Mouse (Mus musculus): ENCODE data around the gene Nlrc4. TPM values are rescaled to one million over a fixed set of nuclear protein-coding genes. Genes with fewer than 3 reads are reported as not detected.
"Not testable (repeated sequence)": the region's sequence is repeated elsewhere in the genome, so short reads cannot be mapped to it uniquely, and the experiment has no call there.

The Nlrc4 gene
- under 1 TPM; 0.31 to 0.35 TPM for total RNA-seq (2021)

GRCm38 (mm10) chr17:74458711-74459408 is at the start of gene Nlrc4:
Nlrc4 (minus strand) TSS chr17:74459142.
- intact Hi-C loops (cut with DNase I), result no loop called here
- DNase-seq, result no peak

DNA sequence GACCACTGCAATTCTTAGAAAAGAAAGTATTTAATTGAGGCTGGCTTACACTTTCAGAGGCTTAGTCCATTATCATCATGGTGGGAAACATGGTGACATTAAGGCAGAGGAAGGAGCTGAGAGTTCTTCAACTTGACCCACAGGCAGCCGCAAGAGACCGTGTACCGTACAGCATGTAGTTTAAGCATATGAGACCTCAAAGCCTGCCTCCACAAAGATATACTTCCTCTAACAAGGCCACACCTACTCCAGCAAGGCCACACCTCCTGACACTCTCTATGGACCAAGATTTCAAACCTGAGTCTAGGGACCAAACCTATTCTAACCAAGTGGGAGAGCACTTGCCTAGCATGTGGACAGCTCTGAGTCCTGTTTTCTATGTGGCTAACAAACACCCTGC is 49.7 kb upstream of the Nlrc4 start:
- intact Hi-C loops (cut with DNase I), result no loop called here

GRCm38 (mm10) chr17:74507934-74508333 is 49.0 kb upstream of the Nlrc4 start:
- intact Hi-C loops (cut with DNase I), result no loop called here
- DNase-seq, result no peak

More for the DNA sequence above, 49.7 kb upstream of the Nlrc4 start:
- DNase-seq, result no peak

- DNase-seq, result no peak
- intact Hi-C loops (cut with DNase I), result no loop called here
Measured at GRCm38 (mm10) chr17:74501085-74501484, 42.1 kb upstream of the Nlrc4 start.

GRCm38 (mm10) chr17:74500204-74500603 is 41.3 kb upstream of the Nlrc4 start:
- intact Hi-C loops (cut with DNase I), result no loop called here
- DNase-seq, result no peak

GRCm38 (mm10) chr17:74491565-74491964 is 32.6 kb upstream of the Nlrc4 start:
- no peak for DNase-seq
- intact Hi-C loops (cut with DNase I), result loop anchor here (10.0 kb wide), 1 partner anchor 113 kb away; no protein-coding TSS in a partner anchor

GRCm38 (mm10) chr17:74489901-74490220 is 30.9 kb upstream of the Nlrc4 start:
- intact Hi-C loops (cut with DNase I), result loop anchor here (2.0 to 10.0 kb wide), 4 partner anchors 37 to 153 kb away; partner anchors contain the start of genes Slc30a6 and Spast
- no peak for DNase-seq

- DNase-seq, result peak; percentile 99
- intact Hi-C loops (cut with DNase I), result loop anchor here (2.0 to 5.0 kb wide), 3 partner anchors 38 to 152 kb away; partner anchors contain the start of genes Slc30a6 and Spast
Measured at GRCm38 (mm10) chr17:74489024-74489900, 30.3 kb upstream of the Nlrc4 start, which contains the start of gene Yipf4. Yipf4 (plus strand) TSS chr17:74489493.

GRCm38 (mm10) chr17:74480361-74481069 is 21.6 kb upstream of the Nlrc4 start:
- DNase-seq, result no peak
- intact Hi-C loops (cut with DNase I), result no loop called here

GRCm38 (mm10) chr17:74470133-74470532 is 11.2 kb upstream of the Nlrc4 start:
- intact Hi-C loops (cut with DNase I); DNase-seq: not testable (repeated sequence)

GRCm38 (mm10) chr17:74467981-74468380 is 9.0 kb upstream of the Nlrc4 start:
- DNase-seq; intact Hi-C loops (cut with DNase I): not testable (repeated sequence)

GRCm38 (mm10) chr17:74463510-74463909 is 4.6 kb upstream of the Nlrc4 start:
- no peak for DNase-seq
- intact Hi-C loops (cut with DNase I), result no loop called here

GRCm38 (mm10) chr17:74457972-74458677 is 817 bp downstream of the Nlrc4 start:
- no peak for DNase-seq
- intact Hi-C loops (cut with DNase I), result no loop called here

- intact Hi-C loops (cut with DNase I), result no loop called here
- DNase-seq, result no peak
Measured at GRCm38 (mm10) chr17:74456825-74457224, 2.1 kb downstream of the Nlrc4 start.

DNA sequence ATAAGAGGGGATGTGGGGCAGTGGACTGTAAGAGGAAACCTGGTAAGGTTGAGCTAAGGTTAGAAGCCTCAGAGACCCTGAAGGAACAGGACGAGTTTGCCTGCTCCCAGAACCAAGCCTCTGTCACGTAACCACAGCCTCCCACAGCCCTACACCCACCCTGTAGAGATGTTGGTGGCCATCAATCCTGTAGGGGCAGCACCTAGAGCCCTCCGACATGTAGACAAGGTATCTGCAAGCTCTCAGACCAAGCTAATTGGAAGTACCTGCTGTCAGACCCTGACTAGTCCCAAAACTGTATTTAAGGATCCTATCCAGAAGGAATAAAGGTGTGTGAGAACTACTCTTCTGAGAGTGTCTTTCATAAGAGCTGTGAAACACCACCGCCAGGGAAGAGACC is 3.5 kb downstream of the Nlrc4 start:
- no peak for DNase-seq
- intact Hi-C loops (cut with DNase I), result no loop called here

DNA sequence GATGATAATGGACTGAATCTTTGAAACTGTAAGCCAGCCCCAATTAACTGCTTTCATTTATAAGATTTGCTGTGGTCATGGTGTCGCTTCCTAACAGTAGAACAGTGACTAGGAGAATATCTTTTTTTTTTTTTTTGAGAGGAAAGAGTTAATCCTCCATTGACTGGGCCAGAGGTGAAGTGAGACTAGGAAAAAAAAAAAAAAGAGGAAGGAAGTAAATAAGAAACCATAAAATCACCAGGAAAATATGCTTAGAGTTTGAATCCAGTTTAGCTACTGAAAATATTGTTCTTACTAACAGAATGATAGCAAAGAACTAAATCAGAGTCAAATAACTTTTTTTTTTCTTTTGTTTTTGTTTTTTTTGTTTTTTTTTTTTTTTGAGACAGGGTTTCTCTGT is 4.3 kb downstream of the Nlrc4 start:
- intact Hi-C loops (cut with DNase I), result no loop called here
- DNase-seq, result no peak

DNA sequence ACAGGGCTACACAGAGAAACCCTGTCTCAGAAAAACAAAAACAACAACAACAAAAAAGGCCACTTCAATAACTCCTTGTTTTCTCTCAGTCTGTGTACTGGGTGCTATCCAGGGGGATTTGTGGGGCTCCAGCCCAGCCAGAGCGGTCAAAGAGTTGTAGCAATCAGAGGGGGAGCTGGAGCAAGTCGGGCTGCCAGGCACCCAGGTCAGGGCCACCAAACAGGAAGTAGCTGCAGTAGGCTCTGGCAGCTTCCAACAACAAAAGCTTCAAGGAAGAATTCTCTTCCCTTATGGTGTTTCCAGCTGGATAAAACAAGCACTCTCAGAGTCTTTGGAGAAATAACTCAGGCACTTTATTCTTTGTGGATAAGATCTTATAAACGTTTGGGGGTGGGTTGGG is 5.0 kb downstream of the Nlrc4 start:
- no peak for DNase-seq
- intact Hi-C loops (cut with DNase I), result no loop called here

GRCm38 (mm10) chr17:74449776-74450175 is 9.2 kb downstream of the Nlrc4 start:
- no peak for DNase-seq
- intact Hi-C loops (cut with DNase I), result no loop called here

GRCm38 (mm10) chr17:74440486-74440885 is 18.5 kb downstream of the Nlrc4 start:
- intact Hi-C loops (cut with DNase I), result no loop called here
- DNase-seq, result no peak

DNA sequence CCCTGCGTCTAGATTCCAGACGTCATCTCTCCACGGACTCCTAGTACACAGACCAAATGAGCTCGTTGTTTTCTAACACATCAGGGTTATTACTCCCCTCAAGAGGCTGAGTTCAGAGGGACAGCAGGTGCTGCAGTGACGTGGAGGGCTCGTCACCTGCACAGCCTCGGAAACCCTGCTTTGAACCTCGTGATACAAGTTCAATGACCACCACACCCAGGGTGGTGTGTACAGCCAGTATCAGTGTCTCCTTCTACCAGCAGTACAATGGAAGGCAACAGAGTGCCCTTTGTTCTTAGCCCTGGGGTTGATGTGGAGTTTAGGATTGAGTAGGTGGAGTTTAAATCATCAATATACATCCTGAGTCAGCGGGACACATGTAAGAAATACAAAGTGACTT is 21.2 kb downstream of the Nlrc4 start:
- DNase-seq, result no peak
- intact Hi-C loops (cut with DNase I), result no loop called here
